Mouse (Mus musculus) heart, adult 18-20 months (tissue): ENCODE measurements at regions not wholly inside any gene's neighbourhood (a gene's known extent, or its start where the extent isn't known, plus 50 kb on each side); places are given as distances from the start of the nearest gene placed in this dataset.
A peak's percentile ranks its signal among the peaks of the same experiment; 100 is the strongest.

ENCODE experiments used
- DNase-seq, 2 experiments: peaks; one replicate each; pipeline ENCODE4 v3.0.0; 2021 to 2022; ENCODE audit warnings: mixed read lengths in 1 of 2

DNA sequence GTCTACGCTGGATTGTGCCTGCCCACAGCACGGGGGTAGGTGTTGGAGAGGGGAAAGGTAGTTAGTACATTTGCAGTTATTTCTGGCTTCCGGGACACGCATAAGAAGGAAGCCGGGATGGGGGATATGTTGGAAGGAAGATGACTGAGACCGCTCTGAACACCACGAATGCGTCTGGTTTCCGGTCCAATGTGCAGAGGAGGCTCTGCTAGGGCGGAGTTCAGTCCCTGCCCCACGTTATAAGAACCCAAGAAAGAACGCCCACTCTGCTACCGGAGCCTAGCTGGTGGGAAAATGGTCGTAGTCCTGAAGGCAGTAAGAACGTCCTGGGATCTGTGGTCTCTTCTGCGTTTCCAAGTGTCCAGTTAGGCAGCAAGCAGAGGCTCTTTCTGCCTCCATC, 104.1 kb downstream of the Sox9 start:
- DNase-seq: no peak

DNA sequence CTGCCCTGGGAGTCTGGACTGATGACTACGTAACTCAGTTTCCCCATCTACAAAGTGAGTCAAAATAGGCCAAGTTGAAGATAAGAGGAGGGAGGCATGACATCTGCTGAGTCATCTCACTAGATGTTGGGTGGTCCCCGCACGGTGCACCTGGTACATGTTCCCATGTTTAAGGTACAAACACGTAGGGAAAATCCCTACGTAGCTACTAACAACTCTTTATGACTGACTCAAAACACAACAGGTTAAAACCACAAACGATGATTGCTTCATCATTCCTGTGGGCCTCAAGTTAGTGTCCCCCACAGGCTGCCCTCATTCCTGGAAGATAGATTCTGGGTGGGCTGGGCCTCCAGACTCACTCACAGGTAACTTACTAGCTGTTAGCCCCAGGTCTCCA, 107.7 kb downstream of the Sox9 start:
- no peak for DNase-seq

DNA sequence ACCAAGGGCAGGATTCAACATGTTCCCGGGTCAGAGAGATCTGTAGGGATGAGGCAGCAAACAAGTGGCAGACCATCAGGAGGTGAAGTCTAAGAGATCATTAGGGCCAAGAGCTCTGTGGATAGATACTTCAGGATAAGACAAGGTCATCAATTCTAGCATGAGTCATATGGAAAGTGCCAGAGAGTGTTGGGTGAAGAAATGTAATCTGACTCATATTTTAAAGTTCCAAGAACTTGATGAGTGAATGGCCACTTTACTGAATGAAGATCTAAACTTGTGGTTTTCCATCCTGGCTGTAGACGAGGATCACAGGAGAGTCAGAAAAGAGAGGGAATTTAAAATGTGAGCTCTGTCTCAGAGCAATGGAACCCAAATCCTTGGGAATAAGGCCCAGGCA, 115.6 kb downstream of the Sox9 start:
- DNase-seq: no peak

DNA sequence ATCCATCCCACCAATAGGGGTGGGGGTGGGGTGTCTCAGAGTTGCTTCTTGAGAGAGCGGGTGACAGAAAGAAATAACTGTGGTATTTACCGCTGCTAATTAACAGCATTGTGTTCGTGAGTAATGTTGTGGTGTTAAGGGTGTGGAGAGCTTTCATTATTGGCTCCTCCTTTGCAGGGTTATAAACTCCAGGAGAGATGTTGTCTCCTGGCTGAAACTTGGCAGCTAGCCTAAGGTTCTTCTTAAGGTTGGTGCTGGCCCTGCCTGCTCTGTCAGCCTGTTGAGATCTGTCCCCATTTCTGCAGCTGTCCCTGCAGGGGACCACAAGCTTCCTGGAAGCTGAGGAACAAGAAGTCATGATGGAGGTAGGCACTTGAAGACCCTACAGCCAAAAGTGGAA, 120.6 kb downstream of the Sox9 start:
- DNase-seq: no peak

DNA sequence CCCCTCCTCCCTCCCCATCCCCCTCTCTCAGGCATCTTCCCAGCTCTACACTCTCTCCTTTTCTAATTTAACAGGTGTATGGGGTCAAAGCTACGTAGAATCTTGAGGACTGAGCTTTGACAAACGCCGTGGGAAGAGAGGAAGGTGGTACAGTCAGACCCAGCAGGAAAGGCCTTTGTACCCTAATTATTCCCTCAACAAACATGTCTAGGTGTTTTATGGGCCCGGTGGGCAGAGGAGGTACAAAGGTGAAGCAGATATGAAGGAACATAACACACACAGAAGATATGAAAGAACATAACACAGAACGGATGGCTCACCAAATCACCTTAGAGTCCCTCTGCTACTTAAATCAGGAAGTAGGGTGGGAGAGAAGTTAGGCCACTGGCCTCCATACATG, 128.3 kb downstream of the Sox9 start:
- DNase-seq: no peak

DNA sequence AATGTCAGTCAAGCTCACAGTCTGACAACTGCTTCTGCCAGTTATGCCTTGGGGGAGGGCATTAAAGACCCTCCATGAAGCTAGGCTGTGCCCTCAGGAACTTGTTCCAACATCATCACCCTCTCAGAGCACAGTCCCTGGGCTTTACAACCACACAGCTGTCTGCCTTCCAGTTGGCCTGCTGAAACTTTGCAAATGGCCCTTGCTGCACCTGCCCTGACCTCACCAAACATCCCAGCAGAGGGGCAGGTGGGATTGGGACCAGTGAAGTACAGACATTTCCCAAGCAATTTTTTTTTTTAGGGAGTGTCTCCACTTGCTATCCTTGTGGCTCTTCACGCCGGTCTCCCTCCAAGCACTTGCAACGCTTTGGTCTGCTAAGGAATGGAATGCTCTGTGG, 130.9 kb downstream of the Sox9 start:
- DNase-seq: no peak

DNA sequence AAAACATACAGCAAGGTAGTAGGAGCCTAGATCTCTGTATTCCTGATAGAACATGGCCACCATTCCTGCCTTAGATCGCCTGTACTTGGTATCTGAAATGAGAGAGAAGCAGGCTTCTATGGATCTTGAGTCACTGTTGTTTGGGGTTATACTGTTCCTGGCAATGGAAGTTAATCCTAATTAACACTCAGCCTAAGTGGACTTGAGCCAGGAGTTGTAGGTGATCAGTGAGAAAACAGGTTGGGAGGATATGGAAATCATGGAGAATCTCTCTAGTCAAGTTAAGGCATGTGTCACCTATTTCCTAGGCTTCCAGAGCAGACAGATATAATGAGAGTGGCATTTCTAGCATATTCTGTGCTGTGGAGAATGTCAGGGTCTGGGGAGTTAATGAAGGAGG, 134.9 kb downstream of the Sox9 start:
- DNase-seq: no peak

DNA sequence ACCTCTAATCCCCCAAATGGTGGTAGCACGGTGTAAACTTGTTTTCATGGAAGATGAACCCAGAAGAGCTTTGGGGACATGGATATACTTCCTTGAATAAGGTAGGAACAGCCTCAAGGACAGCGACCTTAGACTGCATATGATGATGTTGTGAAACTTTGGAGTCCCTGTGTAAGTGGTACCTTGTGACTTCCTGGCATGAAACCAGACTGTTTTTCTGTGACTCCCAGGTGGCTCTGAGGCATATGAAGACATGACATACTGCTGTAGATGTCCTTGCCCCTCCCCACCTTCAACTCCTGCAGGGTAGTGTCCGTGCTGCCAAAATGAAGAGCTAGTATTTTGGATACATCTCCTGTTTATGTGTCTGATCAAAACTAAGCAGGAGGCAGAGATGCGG, 138.1 kb downstream of the Sox9 start:
- DNase-seq: no peak

DNA sequence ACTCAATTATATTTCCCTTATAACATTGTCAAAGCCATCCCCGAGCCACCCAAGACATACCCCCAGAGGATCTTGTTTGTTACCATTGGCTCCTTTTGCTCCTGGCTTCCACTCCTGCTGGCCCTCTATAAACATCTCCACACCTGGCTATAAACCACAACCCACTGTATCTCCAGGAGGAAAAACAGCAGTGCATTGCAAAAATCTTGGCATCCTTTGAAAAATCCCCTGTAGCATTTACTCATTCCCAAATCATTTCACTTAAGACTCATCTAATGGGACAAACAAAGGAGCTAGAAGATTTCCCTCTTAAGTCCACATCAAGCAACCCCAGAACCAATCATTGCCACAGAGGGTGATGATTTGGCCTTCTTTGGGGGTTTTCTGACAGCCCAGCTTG, 142.6 kb downstream of the Sox9 start:
- no peak for DNase-seq

DNA sequence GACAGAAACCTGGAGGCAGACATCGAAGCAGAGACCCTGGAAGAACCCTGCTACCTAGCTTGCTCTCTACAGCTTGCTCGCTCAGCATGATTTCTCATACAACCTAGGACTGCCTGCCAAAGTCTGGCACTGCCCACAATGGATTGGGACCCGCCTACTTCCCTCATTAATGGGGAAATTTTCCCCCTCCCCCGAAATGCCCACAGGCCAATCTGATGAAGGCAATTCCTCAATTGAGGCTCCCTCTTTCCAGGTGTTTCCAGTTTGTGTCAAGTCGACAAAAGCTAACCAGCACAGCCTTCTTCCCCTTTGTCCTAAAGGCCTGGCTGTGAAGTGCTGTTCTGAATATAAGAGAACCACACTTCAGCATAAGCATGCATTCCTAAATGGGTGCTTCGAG, 143.1 kb downstream of the Sox9 start:
- DNase-seq: no peak

DNA sequence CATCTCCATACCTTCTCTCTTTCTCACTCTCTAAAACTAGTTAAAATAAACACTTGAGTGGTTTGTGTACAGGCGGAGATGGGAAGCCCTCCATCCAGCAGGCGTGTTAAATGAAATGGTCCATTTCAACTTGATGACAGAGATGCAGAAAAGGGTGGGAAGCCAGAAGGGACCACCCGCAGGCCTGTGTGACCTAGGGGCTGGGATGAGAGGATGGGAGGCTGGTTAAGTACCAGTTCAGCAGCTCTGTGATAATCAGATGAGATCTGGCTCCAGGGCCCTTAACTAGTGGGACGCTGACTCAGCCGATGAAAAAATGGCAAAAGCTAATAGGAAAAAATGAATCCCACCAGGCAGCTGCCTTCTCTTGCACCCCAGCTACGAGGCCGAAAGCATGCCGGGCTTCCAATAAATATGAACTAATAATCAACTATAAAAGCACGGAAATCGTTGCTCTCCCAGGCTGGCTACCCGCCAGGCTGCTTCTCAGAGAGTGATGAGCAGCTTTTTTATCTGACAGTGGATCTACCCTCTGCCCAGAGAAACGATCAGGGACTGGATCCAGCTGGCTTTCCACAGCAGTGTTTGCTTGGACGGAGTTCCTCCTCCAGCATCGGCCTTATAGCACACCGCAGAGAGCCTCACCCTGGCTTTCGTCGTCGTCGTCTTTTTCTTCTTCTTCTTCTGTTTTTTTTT, 144.5 kb downstream of the Sox9 start:
- DNase-seq: peak in 1 of 2 experiments; percentile 2

DNA sequence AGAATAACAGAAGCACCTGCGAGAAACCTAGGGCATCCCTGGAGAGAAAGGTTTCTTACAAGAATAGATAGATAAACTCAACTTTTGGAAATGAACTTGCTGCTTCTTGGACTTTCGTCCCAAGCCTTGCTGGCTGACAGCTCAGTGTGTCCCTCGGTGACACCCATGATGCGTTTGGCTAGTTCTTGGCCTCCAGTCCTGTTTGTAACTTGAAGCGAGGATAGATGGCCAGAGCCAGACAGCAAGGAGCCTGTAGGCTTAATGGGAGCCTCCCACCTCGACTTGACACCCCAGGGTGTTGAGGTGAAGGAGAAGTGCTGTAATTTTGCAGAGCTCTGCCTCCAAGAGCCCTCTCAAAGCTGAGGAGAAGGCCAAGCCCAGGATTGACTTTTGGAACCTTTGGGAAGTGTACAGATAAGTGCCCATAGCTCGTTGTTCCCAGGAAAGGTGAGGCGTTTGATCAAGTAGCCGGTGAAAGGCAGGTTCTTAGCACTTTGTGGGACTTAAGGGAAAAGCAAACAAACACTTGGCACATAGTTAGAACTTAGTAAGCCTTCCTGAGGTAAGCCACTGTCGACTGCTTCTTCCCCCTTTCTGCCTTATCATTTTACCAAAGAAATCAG, 148.3 kb downstream of the Sox9 start:
- peak in 1 of 2 experiments; percentile 6 for DNase-seq

DNA sequence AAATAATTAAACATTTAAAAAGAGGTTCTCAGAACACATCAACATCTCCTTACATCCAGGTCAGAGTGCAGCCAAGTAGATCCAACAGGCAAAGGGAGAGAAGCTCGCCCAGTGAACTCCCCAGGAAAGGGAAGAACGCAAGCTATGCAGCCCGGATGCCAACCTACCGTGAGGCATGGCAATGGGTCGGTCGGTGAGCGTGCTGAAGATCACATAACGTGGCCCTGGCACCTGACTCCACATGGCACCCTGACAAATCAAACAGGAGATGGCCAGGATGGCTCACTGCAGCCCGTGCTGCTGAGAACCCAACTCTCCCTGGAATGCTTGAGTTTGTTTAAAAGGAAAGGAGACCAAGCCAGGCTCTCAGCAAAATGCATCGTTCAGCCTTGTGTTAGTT, 156.0 kb downstream of the Sox9 start:
- no peak for DNase-seq

DNA sequence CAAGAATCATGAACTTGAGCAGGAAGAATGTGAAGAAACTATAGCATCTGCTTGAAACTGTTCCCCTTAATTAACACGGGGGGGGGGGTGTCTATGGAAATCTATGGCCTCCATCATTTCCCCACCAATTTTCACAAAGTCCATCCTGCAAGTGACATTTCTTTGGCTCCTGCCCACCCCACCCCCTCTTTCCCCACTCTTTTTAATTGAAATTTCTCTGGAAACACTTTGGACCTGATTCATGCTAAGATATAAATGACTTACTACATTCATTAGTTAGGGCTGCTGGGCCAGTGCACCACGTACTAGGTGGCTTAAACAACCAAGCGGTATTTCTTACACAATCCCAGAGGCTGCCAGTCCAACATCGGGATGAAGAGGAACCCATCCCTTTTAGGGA, 169.4 kb downstream of the Sox9 start:
- DNase-seq: no peak

DNA sequence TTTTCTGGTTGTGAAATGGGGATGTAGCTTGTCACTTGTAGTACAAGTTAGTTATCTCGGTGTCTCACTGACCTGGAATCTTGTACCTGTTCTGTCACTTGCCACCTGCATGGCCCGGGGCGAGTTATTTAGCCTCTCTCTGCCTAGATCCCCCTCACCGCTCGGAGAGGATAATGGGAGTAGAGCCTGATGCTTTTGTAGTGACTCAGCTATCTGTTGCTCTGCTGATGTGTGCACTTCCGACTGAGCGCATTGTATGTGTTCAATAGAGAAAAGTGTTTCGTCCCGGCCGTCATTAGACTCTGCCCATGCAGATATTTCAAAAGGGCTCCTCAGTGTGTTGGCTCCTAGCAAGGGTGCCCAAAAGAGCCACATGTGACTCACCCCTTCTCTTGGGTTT, 170.3 kb downstream of the Sox9 start:
- DNase-seq: no peak

DNA sequence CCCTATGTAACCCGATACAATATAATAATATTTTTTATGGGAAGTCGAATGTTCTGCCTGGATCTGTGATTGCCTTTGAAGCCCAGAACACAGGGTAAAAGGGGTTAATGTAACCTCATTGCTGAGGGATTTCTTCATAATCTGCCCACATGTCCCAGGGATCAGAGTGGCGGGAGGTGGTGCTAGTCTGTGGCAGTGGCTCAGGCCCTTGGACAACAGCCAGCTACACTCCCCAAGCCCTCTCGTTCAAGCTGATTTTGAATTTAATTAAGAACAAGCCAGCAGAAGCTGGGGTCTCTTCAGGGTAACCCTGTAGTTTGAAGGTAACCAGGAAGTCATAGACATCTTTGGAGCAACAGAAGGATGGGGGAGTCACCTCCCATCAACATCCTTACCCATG, 171.5 kb downstream of the Sox9 start:
- DNase-seq: no peak

DNA sequence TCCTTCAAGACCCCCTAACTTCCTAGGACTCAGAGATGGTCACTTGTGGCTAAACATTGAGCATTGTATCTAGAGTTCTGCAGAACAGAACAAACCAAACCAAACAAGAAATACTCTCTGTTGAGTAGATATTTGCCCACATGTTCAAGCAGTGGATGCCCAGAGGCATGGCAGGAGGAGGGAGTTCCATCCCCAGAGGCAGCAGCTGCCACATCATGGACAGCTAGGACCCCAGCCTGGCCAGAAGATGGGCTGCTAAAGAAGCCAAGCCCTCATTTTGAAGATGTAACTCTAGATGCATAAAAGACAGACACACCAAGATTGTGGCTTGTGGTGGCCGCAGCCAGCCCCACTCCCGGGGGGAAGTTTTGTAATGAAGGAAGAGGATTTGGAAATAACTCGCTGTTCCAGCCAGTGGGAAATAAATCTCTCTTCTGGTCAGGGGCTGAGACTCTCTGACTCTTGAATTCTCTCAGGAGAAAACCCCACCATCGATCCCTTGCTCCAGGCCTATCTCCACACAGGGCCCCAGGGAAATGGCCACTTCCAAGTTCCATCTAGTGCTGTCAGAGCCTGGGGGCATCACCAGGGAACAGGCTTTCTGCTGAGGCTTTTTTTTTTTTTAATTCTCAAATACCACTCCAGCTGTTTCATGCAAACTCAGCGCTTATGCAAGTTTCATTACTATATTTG, 174.9 kb downstream of the Sox9 start:
- peak; percentile 30 to 51 for DNase-seq

DNA sequence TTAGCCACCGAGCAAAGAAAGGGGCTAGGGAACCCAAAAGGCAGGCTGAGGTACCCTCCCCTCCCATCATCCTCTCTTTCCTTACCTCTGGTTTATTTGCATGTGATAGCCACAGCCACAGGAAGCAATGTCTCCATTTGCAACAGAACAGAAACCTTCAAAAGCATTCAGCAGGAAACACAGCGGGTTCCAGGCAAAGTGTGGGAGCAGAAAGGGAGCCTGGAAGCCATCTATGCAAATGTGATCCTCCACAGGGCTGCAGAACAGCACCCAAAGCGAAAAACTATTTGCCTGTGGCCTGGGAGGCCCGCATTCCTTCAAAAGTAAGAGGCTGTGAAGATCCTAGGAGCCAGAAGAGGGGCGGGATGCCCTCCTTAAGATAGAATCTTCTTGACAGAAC, 177.6 kb downstream of the Sox9 start:
- no peak for DNase-seq

DNA sequence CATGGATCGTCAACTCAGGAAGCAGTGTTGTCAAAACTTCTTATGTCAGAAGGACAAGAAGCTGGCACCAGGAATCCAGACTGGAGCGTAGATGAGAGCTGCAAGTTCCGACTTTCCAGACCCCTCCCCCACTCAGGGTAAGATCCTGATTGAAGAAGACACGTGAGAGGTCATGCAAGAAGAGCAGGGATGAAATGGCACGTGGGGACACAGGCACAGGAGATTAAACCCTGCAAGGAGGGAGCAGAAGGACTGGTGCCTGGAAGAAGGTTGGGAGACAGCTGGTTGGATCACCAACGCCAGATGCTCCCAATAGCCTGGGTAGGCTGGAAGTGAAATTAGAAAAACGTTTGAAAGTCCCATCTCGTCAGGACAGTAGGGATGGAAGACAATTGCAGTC, 191.3 kb downstream of the Sox9 start:
- DNase-seq: no peak

DNA sequence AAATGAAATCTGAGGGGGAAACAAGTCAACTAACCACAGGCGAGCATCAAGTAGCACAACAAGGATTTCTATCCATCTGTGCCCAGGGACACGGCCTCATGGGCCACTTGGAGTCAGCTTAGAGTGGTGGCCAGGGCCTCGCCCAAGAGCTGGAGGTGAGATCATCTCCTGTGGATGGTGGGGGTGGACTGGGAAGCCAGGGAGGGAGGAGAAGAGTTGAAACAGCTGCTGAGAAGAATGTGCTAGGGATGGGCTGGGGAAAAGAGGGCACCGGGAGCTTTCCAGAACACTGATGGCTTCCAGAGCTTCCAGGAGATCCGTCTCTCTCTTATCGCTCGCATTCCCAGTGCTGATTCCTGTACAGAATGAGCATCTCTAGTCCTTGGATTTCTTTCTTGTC, 192.9 kb downstream of the Sox9 start:
- peak; percentile 14 to 40 for DNase-seq

DNA sequence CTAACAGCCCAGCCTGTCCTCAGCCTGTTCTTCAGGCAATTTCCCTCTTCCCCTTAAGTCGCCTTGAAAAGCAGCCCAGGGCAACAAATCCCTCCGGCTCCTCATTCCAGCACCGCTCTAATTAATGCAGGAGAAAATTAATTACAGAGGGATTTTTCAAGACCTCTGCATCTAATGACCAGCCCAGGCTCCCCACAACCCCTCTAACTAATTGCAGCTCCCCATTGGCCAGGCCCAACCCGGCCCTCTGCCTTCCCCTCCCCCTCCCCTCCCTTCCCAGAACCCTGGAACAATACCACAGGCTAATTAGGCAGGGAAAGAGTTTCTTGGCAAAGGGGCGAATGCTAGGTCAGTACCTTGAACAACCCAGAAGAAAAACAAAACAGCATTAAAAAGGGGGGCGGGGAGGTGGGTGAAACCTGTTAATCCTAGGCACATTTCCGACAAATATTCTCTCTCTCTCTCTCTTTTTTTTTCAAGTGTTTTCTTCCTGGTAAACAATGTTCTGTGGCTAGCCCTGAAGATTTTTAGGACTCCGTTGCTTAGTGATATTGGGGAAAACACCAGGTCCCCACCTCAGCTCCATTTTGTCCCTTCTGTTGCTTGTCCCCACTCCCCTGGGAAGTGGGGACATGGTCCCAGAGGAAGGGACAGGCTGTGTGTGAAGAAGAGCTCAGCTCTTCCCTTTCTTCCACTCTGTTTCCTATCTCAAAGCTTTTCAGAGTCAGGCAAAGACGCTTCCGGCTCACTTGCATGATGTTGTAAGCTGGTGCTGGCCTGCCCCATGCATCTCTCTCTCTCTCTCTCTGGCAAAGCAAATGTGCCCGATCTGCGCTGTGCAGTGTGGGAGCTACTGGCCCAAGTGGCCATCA, 195.1 kb downstream of the Sox9 start:
- no peak for DNase-seq

DNA sequence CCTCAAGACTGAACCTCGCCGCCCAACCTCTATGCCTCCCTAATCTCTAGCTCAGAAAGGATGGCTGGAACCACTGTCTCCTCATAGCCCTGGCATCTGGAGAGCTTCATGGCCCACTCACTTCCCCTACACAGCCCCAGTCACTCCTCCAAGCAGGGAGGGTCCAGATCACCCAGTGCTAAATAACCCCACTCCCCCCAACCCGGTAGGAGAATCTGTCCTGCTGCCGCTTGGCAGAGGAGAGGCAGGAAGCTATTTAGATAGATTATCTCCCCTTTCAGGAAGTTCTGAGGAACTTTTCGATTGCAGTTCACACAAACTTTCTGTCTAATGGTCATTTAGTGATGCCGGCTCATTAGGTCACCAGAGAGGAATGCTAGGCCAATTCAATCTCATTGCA, 196.9 kb downstream of the Sox9 start:
- DNase-seq: no peak

DNA sequence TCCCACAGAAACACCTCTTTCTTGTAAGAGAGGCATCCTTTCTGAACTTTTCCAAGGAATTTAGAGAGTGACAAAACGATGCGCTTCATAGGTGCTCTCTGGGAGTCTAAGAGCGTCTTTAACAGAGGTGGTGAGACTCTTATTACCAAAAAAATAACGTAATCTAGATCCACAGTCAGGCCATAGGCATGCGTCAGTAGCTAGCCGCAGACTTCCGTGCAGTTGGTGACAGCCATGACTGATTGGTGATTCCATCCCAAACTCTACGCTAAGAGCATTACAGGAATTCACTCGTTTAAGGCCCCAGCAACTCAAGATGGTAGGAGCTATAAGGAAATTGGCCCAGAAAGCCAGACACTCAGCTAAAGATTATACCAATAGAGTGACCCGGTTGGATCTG, 197.4 kb downstream of the Sox9 start:
- no peak for DNase-seq
